Mouse (Mus musculus) Patski (cell line): ENCODE measurements at regions not wholly inside any gene's neighbourhood (a gene's known extent, or its start where the extent isn't known, plus 50 kb on each side); places are given as distances from the start of the nearest gene placed in this dataset.

Experiments used
- ATAC-seq: fragments of 100-300 bp; one replicate; pipeline ENCODE4 v1.8.0; 2021
- CTCF ChIA-PET: fragments of 350-600 bp; sonication (Branson Sonifier 250); formaldehyde crosslinking; loops from one replicate; lab custom pipeline; 2022; ENCODE audit warnings: inconsistent platforms; lab: Charles Lee
- POLR2A ChIA-PET: fragments of 350-600 bp; sonication (Branson Sonifier 250); formaldehyde crosslinking; loops from one replicate; lab custom pipeline; 2022; ENCODE audit warnings: antibody characterized with exemption, inconsistent platforms; lab: Charles Lee
- DNase-seq: peaks from one replicate; pipeline ENCODE4 v3.0.0-alpha.2; 2011; ENCODE audit warnings: low read depth, low spot score
- H3K27me3 ChIP-seq: fragments of 371-371 bp; one replicate; pipeline ENCODE4 v1.5.1; 2021
- CTCF ChIP-seq: fragments of 100-300 bp; IDR thresholded peaks from one replicate; pipeline ENCODE4 v1.5.1; 2021
- in situ Hi-C: fragments of 300-500 bp; cut with MboI; formaldehyde crosslinking; loops from 3 replicates; pipeline ENCODE4 v1.11.1; 2018; ENCODE audit warnings: low pct_unique_long_range_greater_than_20kb, mixed read lengths

DNA sequence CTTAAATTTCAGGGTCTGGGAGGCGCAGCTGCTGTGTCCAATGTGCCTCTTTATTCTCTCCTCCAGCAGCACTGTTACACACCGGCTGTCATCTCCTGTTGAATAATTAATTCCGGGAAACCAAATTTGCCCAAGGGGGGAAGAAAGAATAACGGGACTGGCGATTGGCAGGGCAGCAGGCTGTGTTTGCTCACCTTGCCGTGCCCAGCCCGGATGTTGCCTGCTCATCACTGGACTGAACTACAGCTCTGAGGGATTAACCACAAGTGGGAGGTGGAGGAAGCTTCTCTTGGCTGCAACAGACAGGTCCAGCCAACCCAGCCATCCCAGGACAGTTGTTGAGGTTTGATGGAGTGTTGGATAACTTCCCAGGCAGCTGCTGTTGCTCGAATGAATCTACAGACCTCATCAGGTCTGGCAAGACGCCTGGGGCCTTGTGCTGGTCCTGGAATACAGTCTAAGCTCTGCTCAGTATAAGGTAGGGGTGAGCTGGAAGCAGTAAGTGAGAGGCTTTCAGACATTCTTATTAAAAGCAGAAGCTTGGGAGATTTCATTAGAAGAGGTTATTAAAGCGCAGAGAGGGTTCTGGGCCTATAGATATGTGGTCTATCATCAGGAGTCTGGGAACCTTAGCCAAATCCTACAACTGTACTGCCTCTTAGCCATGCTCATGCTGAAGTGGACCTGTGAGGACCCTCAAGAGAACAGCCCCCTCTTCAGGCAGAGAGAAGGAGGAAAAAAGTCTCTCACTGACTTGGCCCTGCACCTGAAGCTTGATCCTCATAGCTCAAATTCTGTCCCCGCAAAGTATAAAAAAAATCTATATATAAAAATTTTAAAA lies 291.8 kb downstream of the Il20rb start:
- DNase-seq = no peak
- in situ Hi-C loops = no loop called here
- H3K27me3 ChIP-seq = peaks cover 3% of the 10 kb centered on the region
- TF ChIP-seq CTCF = no peak
- ChIA-PET POLR2A (no interaction called here), CTCF (interaction anchor here (1.0 to 1.4 kb wide), 2 partner anchors 11 to 25 kb away, joined by 3 read pairs; no protein-coding TSS in a partner anchor)
- ATAC-seq = no peak

DNA sequence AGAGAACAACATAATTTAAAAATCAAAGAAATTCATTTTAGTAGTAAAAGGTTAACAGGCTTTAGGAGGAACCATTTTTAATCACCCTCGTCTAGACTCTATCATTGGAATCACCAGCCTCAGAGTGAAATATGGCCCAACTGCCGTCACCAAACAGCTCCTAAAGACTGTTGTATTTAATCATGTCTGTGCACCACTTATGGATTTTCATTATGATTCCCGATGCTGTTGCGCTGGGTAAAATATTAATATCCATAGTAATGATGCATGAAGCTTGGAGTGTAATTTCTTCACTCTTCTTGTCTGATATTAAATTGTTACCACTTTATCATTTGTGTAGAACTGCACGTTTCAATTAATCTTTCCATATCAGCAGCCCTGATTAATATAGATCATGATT lies 292.4 kb downstream of the Il20rb start:
- CTCF ChIA-PET = interaction anchor here (1.4 kb wide), 1 partner anchor 12 kb away, joined by 3 read pairs; no protein-coding TSS in a partner anchor
- POLR2A ChIA-PET = no interaction called here
- H3K27me3 ChIP-seq = peaks cover 7% of the 10 kb centered on the region
- no peak for DNase-seq
- no peak for ATAC-seq
- no peak for TF ChIP-seq CTCF
- in situ Hi-C loops = no loop called here

DNA sequence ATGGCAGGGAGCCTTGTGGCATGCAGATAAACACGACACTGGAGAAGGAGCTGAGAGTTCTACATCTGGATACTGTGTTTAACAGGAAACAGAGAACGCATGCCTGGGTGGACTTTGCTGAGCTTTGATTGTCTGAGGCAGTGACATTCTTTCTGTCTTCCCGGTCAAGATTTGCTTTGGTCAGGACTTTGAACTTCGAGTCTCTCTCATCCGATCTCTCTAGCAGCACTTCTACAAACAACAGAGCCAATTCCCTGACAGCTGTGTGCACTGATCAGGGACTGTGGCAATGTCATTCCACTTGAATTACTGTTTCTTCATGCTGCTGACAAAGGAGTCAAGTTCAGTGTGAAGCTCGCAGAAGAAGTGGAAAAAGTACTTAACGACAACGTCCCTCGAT lies 302.5 kb downstream of the Il20rb start:
- in situ Hi-C loops = no loop called here
- ATAC-seq = no peak
- POLR2A ChIA-PET = no interaction called here
- CTCF ChIA-PET = no interaction called here
- TF ChIP-seq CTCF = no peak
- peaks cover 10% of the 10 kb centered on the region for H3K27me3 ChIP-seq
- DNase-seq = no peak

DNA sequence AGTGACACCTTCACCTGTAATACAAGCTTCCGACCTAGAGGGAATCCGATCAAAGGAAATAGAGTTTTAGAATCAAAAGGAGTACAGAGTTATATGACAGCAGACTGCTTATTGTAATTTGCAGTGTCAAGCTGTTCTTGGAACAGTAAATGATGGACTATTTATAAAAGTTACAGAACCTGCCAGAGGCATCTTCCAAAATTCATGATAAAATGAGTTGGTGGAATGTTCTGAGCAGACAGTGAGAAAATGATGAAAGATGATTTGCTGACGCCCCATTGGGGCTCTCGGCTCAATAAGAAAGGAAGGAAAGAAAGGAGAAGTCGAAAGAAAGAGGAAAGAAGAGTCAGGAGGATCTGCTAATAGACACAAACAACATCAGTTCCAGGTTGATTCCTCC lies 300.3 kb upstream of the Sox14 start:
- H3K27me3 ChIP-seq = peaks cover 2% of the 10 kb centered on the region
- ChIA-PET POLR2A (no interaction called here), CTCF (no interaction called here)
- TF ChIP-seq CTCF = no peak
- in situ Hi-C loops = no loop called here
- DNase-seq (no peak), ATAC-seq (no peak)

DNA sequence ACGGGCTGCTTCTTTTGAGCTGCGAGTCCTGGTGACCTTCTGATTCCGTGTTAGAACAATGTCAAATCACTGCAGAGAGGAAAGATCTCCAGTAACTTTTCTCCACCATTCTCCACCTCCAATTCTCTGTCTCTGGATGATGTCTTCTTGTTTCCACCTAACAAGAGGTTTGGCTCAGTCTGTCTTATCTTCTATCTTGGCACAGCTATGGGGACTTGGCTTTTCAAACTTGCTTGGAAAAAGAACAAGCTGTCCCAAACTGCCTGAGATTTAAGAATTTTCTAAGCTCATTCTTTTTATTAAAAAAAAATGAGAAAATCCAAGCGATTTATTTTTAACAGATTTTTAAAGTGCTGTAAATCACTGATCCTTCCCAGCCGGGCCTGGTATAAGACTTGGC lies 290.3 kb upstream of the Sox14 start:
- CTCF ChIA-PET = no interaction called here
- TF ChIP-seq CTCF = no peak
- ATAC-seq (no peak), DNase-seq (no peak)
- in situ Hi-C loops = no loop called here
- peaks cover 4% of the 10 kb centered on the region for H3K27me3 ChIP-seq
- POLR2A ChIA-PET = no interaction called here

DNA sequence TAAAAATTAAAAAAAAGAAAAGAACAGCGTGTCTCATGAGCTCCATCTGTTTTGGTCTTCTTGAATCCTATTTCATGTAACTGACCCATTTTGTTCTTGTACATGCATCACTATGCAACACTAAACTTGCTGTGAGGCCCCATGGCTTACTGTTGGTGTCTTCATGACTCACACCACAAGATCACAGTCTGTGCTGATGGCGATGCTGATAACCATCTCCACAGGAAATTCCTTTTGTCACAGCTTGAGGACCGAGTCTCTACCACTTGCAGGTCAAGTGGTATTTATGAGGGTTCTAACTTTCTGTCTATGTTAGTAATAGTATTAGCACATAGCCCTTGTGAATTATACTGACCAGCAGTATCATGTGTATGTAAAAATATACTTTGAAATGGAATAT lies 286.0 kb upstream of the Sox14 start:
- H3K27me3 ChIP-seq = no peaks in the 10 kb centered on the region
- POLR2A ChIA-PET = no interaction called here
- in situ Hi-C loops = no loop called here
- no peak for ATAC-seq
- CTCF ChIA-PET = no interaction called here
- no peak for TF ChIP-seq CTCF
- DNase-seq = no peak
